Mouse (Mus musculus): ENCODE measurements at regions not wholly inside any gene's neighbourhood (a gene's known extent, or its start where the extent isn't known, plus 50 kb on each side); places are given as distances from the start of the nearest gene placed in this dataset.

DNA sequence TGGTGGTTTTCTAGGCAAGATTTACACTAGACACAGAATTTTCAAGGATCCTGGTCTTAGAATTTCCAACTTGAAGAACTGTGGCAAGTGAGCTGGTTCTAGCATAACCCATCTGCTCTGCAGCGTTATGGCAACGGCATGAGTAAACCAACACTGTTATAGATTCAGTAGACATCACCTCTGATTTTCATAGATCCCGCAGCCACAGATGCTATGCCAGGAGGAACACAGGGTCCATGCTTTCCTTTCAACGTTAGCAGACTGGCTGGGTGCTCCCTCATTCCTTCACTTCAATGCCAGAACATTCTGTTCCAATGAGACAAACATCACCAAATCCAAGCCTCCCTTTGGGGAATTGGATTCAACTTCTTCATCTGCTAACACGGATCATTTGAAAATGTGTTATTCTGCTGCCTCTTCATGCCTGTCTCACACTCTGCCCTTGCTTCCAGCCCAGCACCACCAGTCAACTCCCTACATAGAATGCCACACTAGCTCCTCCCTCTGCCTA lies 338.4 kb upstream of the Hs6st1 start:
- TF ChIP-seq POLR2A (IDR thresholded peaks at IDR 0.05; ENCODE audit: extremely low read depth, insufficient read depth, low read length) (no peak), CTCF (IDR thresholded peaks at IDR 0.05; ENCODE audit: extremely low read depth, insufficient read depth, low read length) (no peak)
